ENCODE assay signal across 16 mouse cellular contexts in genomic region chr17:12165009-12165695, GRCm38 (mm10). TPM values are rescaled to one million over a fixed set of nuclear protein-coding genes. Genes with fewer than 3 reads are reported as not detected.
DNase-seq lines count a peak whose midpoint lies in the region; ATAC-seq and TF ChIP-seq lines count a peak whose summit lies in the region.
"Had no signal": no experiment of that assay in that cellular context is flagged by ENCODE, and none has a peak within 500 bp of the region (broad histone marks: within the 10 kb centered on the region; RNA-seq: fewer than 3 reads in every experiment).

No protein-coding gene starts in this region.

- H3K27ac ChIP-seq in liver, embryonic 15.5 days (replicated peaks) = peak overlapping the region; percentile 25; the same call in 1 of the 2 replicates
- no peak overlapping the region for H3K27ac ChIP-seq in hindbrain, postnatal 0 days
- H3K27ac ChIP-seq: embryonic facial prominence, embryonic 10.5 days; forebrain, embryonic 15.5 days; limb, embryonic 15.5 days had no signal

- no peak for ATAC-seq in liver, embryonic 15.5 days (ENCODE audit: insufficient read depth)
- peak; percentile 80 for ATAC-seq in CD4-positive, CD25-positive, alpha-beta regulatory T cell, adult 4 months
- ATAC-seq in common myeloid progenitor, adult 5-6 weeks (replicated peaks; ENCODE audit: low read depth, poor library complexity, severe bottlenecking) = peak; percentile 41; the same call in 1 of the 2 replicates
- peak; percentile 40; the same call in 1 of the 2 replicates for ATAC-seq in megakaryocyte progenitor cell, adult 5-6 weeks (replicated peaks; ENCODE audit: poor library complexity)
- ATAC-seq in hindbrain, postnatal 0 days = no peak
- ATAC-seq: forebrain, embryonic 15.5 days had no signal

- no peak for DNase-seq in liver
- no peak for DNase-seq in testis, postnatal 10 days (ENCODE audit: low spot score)
- DNase-seq in lung, adult 2 months = no peak
- no peak for DNase-seq in hindbrain, postnatal 0 days (ENCODE audit: low spot score)
- DNase-seq: adrenal gland, postnatal 36 days; cerebellum, postnatal 10 days; heart, adult 11 months; heart, postnatal 4 days; lung, postnatal 14 days had no signal

- H3K36me3 ChIP-seq in liver, embryonic 15.5 days (replicated peaks) = peaks cover 35% of the 10 kb centered on the region
- no peaks in the 10 kb centered on the region for H3K36me3 ChIP-seq in hindbrain, postnatal 0 days (ENCODE audit: insufficient read depth, low read length)
- H3K36me3 ChIP-seq: forebrain, embryonic 15.5 days; limb, embryonic 15.5 days had no signal

- H3K4me1 ChIP-seq in liver, embryonic 15.5 days (replicated peaks) = peaks cover 64% of the 10 kb centered on the region
- peaks cover 23% of the 10 kb centered on the region for H3K4me1 ChIP-seq in lung, adult 2 months (ENCODE audit: control insufficient read depth, insufficient read depth, low read length)
- peaks cover 31% of the 10 kb centered on the region for H3K4me1 ChIP-seq in hindbrain, postnatal 0 days (ENCODE audit: insufficient read depth, low read length)

- WGBS in liver, embryonic 15.5 days (ENCODE audit: insufficient replicate concordance) = 68% methylated on average over 11 of the region's 11 CpGs
- 80% methylated on average over 11 of the region's 11 CpGs for WGBS in lung, adult 2 months
- 90% methylated on average over 11 of the region's 11 CpGs for WGBS in hindbrain, postnatal 0 days

- no peak overlapping the region for H3K9ac ChIP-seq in liver, embryonic 15.5 days
- H3K9ac ChIP-seq in hindbrain, postnatal 0 days (replicated peaks; ENCODE audit: low read length) = no peak overlapping the region
- H3K9ac ChIP-seq: forebrain, embryonic 15.5 days; limb, embryonic 15.5 days had no signal

- no peaks in the 10 kb centered on the region for H3K27me3 ChIP-seq in liver, embryonic 15.5 days
- H3K27me3 ChIP-seq in hindbrain, postnatal 0 days (ENCODE audit: insufficient read depth, low read length) = no peaks in the 10 kb centered on the region
- H3K27me3 ChIP-seq: forebrain, embryonic 15.5 days; limb, embryonic 15.5 days had no signal

- H3K4me2 ChIP-seq in liver, embryonic 15.5 days = no peak overlapping the region
- no peak overlapping the region for H3K4me2 ChIP-seq in hindbrain, postnatal 0 days (ENCODE audit: low read depth, low read length)
- H3K4me2 ChIP-seq: forebrain, embryonic 15.5 days; limb, embryonic 15.5 days had no signal

- no peak for TF ChIP-seq POLR2A in lung, adult 2 months (IDR thresholded peaks at IDR 0.05; ENCODE audit: borderline replicate concordance, extremely low read depth, low read depth, low read length)

- H3K4me3 ChIP-seq in liver, embryonic 15.5 days (replicated peaks) = no peak overlapping the region
- H3K4me3 ChIP-seq in lung, adult 2 months (replicated peaks; ENCODE audit: extremely low read depth, low read depth, low read length) = no peak overlapping the region
- no peak overlapping the region for H3K4me3 ChIP-seq in hindbrain, postnatal 0 days (ENCODE audit: low read length)
- H3K4me3 ChIP-seq: embryonic facial prominence, embryonic 10.5 days; forebrain, embryonic 15.5 days; limb, embryonic 15.5 days had no signal

- TF ChIP-seq CTCF in lung, adult 2 months (IDR thresholded peaks at IDR 0.05; ENCODE audit: insufficient read depth, low read length) = no peak
- TF ChIP-seq CTCF in hindbrain, postnatal 0 days (IDR thresholded peaks at IDR 0.05; ENCODE audit: low read depth) = no peak

- no peaks in the 10 kb centered on the region for H3K9me3 ChIP-seq in liver, embryonic 15.5 days (replicated peaks)
- H3K9me3 ChIP-seq in hindbrain, postnatal 0 days (ENCODE audit: low read length) = no peaks in the 10 kb centered on the region
- H3K9me3 ChIP-seq: embryonic facial prominence, embryonic 10.5 days; forebrain, embryonic 15.5 days; limb, embryonic 15.5 days had no signal

RNA-seq across cellular contexts. Expression of gene Agpat4, which starts 46.6 kb away (rescaled TPM):
- polyA plus RNA-seq in liver, embryonic 15.5 days (2015; fragmentation: Nextera tagmentation; extraction: Ambion mirVana) = 25.7 and 25.8 TPM in 2 replicates
- polyA plus RNA-seq in CD4-positive, CD25-positive, alpha-beta regulatory T cell, adult 4 months (2017; shearing (Covaris generic)) = 10 to 100 TPM; 15.8 to 18.2 TPM
- total RNA-seq in common myeloid progenitor, adult 5-6 weeks (2017) = 7.0 and 11.6 TPM in 2 replicates
- total RNA-seq in megakaryocyte progenitor cell, adult 5-6 weeks (2015) = 0.81 and 1.7 TPM in 2 replicates
- total RNA-seq in megakaryocyte progenitor cell, adult 5-6 weeks (2017) = 0.54 and 2.6 TPM in 2 replicates
- 40.1 and 50.7 TPM in 2 replicates for polyA plus RNA-seq in lung, adult 2 months (2012; rRNA removed)
- total RNA-seq in hindbrain, postnatal 0 days (2014; rRNA removed) = 53.6 and 59.3 TPM in 2 replicates
- polyA plus RNA-seq in hindbrain, postnatal 0 days (2015; fragmentation: Nextera tagmentation; extraction: Ambion mirVana) = 56.6 and 61.5 TPM in 2 replicates

Comparison
In these comparisons a context has a peak if more than half of its experiments do, and no peak if none do; other contexts are left out.
1. ATAC-seq: peak in CD4-positive, CD25-positive, alpha-beta regulatory T cell, adult 4 months (single experiment), common myeloid progenitor, adult 5-6 weeks (single experiment) and megakaryocyte progenitor cell, adult 5-6 weeks (single experiment); none in liver, embryonic 15.5 days (single experiment) and hindbrain, postnatal 0 days (single experiment).